Mouse (Mus musculus): ENCODE measurements around the gene Nup160. TPM values are rescaled to one million over a fixed set of nuclear protein-coding genes. Genes with fewer than 3 reads are reported as not detected.

Gene Nup160
- polyA plus RNA-seq, 1 experiment from 2014 or later = 75.7 TPM

GRCm38 (mm10) chr2:90649405-90649804 is 27.6 kb upstream of the Nup160 start:
- no peak for DNase-seq (ENCODE audit: extremely low spot score, low spot score)
- 87% methylated on average over 3 of the region's 3 CpGs for WGBS

GRCm38 (mm10) chr2:90649965-90650364 is 27.1 kb upstream of the Nup160 start:
- no peaks in the 10 kb centered on the region for H3K36me3 ChIP-seq (replicated peaks)
- no peak for DNase-seq (ENCODE audit: extremely low spot score, low spot score)
- 76% methylated on average over 4 of the region's 4 CpGs for WGBS
- H3K27me3 ChIP-seq (ENCODE audit: poor library complexity, severe bottlenecking) = no peaks in the 10 kb centered on the region
- H3K9me3 ChIP-seq = no peaks in the 10 kb centered on the region
- no peaks in the 10 kb centered on the region for H3K4me1 ChIP-seq
- H3K4me3 ChIP-seq = no peak overlapping the region
- no peak overlapping the region for H3K27ac ChIP-seq

More at GRCm38 (mm10) chr2:90649405-90649804, 27.6 kb upstream of the Nup160 start:
- Histone ChIP-seq H3K36me3 (replicated peaks) (no peaks in the 10 kb centered on the region), H3K27ac (no peak overlapping the region), H3K4me1 (no peaks in the 10 kb centered on the region), H3K27me3 (ENCODE audit: poor library complexity, severe bottlenecking) (no peaks in the 10 kb centered on the region), H3K9me3 (no peaks in the 10 kb centered on the region), H3K4me3 (no peak overlapping the region)

- no peak for DNase-seq (ENCODE audit: extremely low spot score, low spot score)
- no peaks in the 10 kb centered on the region for H3K36me3 ChIP-seq (replicated peaks)
- H3K27me3 ChIP-seq (ENCODE audit: poor library complexity, severe bottlenecking) = no peaks in the 10 kb centered on the region
- H3K4me3 ChIP-seq = no peak overlapping the region
- no peak overlapping the region for H3K27ac ChIP-seq
- no peaks in the 10 kb centered on the region for H3K4me1 ChIP-seq
- 77% methylated on average over 9 of the region's 10 CpGs for WGBS
- no peaks in the 10 kb centered on the region for H3K9me3 ChIP-seq
Measured at GRCm38 (mm10) chr2:90652101-90652500, 24.9 kb upstream of the Nup160 start.

GRCm38 (mm10) chr2:90652993-90653392 is 24.0 kb upstream of the Nup160 start:
- H3K27ac ChIP-seq = no peak overlapping the region
- 67% methylated on average over 4 of the region's 4 CpGs for WGBS
- no peak overlapping the region for H3K4me3 ChIP-seq
- no peak for DNase-seq (ENCODE audit: extremely low spot score, low spot score)
- H3K4me1 ChIP-seq = no peaks in the 10 kb centered on the region
- H3K9me3 ChIP-seq = no peaks in the 10 kb centered on the region
- no peaks in the 10 kb centered on the region for H3K36me3 ChIP-seq (replicated peaks)
- no peaks in the 10 kb centered on the region for H3K27me3 ChIP-seq (ENCODE audit: poor library complexity, severe bottlenecking)

GRCm38 (mm10) chr2:90655449-90655848 is 21.6 kb upstream of the Nup160 start:
- Histone ChIP-seq H3K4me3 (no peak overlapping the region), H3K27ac (no peak overlapping the region), H3K9me3 (no peaks in the 10 kb centered on the region), H3K36me3 (replicated peaks) (no peaks in the 10 kb centered on the region), H3K4me1 (no peaks in the 10 kb centered on the region), H3K27me3 (ENCODE audit: poor library complexity, severe bottlenecking) (no peaks in the 10 kb centered on the region)
- WGBS = 85% methylated on average over 6 of the region's 6 CpGs
- DNase-seq (ENCODE audit: extremely low spot score, low spot score) = no peak

- Histone ChIP-seq H3K36me3 (replicated peaks) (no peaks in the 10 kb centered on the region), H3K27ac (no peak overlapping the region), H3K27me3 (ENCODE audit: poor library complexity, severe bottlenecking) (no peaks in the 10 kb centered on the region), H3K9me3 (no peaks in the 10 kb centered on the region), H3K4me1 (peaks cover 3% of the 10 kb centered on the region; the same call in 1 of the 2 replicates), H3K4me3 (no peak overlapping the region)
- DNase-seq (ENCODE audit: extremely low spot score, low spot score) = no peak
- WGBS = 82% methylated on average over 4 of the region's 4 CpGs
Measured at GRCm38 (mm10) chr2:90658613-90659012, 18.4 kb upstream of the Nup160 start.

- H3K4me3 ChIP-seq = no peak overlapping the region
- H3K27ac ChIP-seq = no peak overlapping the region
- H3K4me1 ChIP-seq = peaks cover 3% of the 10 kb centered on the region; the same call in 1 of the 2 replicates
- no peaks in the 10 kb centered on the region for H3K9me3 ChIP-seq
- H3K36me3 ChIP-seq (replicated peaks) = no peaks in the 10 kb centered on the region
- H3K27me3 ChIP-seq (ENCODE audit: poor library complexity, severe bottlenecking) = no peaks in the 10 kb centered on the region
- WGBS = 70% methylated on average over 1 of the region's 1 CpGs
- DNase-seq (ENCODE audit: extremely low spot score, low spot score) = no peak
Measured at GRCm38 (mm10) chr2:90659016-90659415, 18.0 kb upstream of the Nup160 start.

- H3K4me3 ChIP-seq = no peak overlapping the region
- H3K9me3 ChIP-seq = no peaks in the 10 kb centered on the region
- H3K4me1 ChIP-seq = peaks cover 3% of the 10 kb centered on the region; the same call in 1 of the 2 replicates
- no peak overlapping the region for H3K27ac ChIP-seq
- H3K27me3 ChIP-seq (ENCODE audit: poor library complexity, severe bottlenecking) = no peaks in the 10 kb centered on the region
- 75% methylated on average over 3 of the region's 3 CpGs for WGBS
- H3K36me3 ChIP-seq (replicated peaks) = no peaks in the 10 kb centered on the region
- DNase-seq (ENCODE audit: extremely low spot score, low spot score) = no peak
Measured at GRCm38 (mm10) chr2:90659639-90660038, 17.4 kb upstream of the Nup160 start.

- H3K27ac ChIP-seq = no peak overlapping the region
- 63% methylated on average over 1 of the region's 1 CpGs for WGBS
Measured at GRCm38 (mm10) chr2:90660947-90661346, 16.1 kb upstream of the Nup160 start.

GRCm38 (mm10) chr2:90661426-90661825 is 15.6 kb upstream of the Nup160 start:
- no peaks in the 10 kb centered on the region for H3K9me3 ChIP-seq
- no peaks in the 10 kb centered on the region for H3K36me3 ChIP-seq (replicated peaks)
- H3K27me3 ChIP-seq (ENCODE audit: poor library complexity, severe bottlenecking) = no peaks in the 10 kb centered on the region
- DNase-seq (ENCODE audit: extremely low spot score, low spot score) = no peak
- H3K4me1 ChIP-seq = peaks cover 3% of the 10 kb centered on the region; the same call in 1 of the 2 replicates
- 60% methylated on average over 3 of the region's 3 CpGs for WGBS
- no peak overlapping the region for H3K4me3 ChIP-seq
- no peak overlapping the region for H3K27ac ChIP-seq

More at GRCm38 (mm10) chr2:90660947-90661346, 16.1 kb upstream of the Nup160 start:
- Histone ChIP-seq H3K4me1 (peaks cover 3% of the 10 kb centered on the region; the same call in 1 of the 2 replicates), H3K36me3 (replicated peaks) (no peaks in the 10 kb centered on the region), H3K4me3 (no peak overlapping the region), H3K9me3 (no peaks in the 10 kb centered on the region), H3K27me3 (ENCODE audit: poor library complexity, severe bottlenecking) (no peaks in the 10 kb centered on the region)
- DNase-seq (ENCODE audit: extremely low spot score, low spot score) = no peak

- no peaks in the 10 kb centered on the region for H3K36me3 ChIP-seq (replicated peaks)
- no peak overlapping the region for H3K4me3 ChIP-seq
- WGBS = 54% methylated on average over 11 of the region's 11 CpGs
- DNase-seq (ENCODE audit: extremely low spot score, low spot score) = no peak
- 0 out of 2 replicates have a peak, but pooled peaks cover 2% of the 10 kb centered on the region for H3K9me3 ChIP-seq
- H3K27me3 ChIP-seq (ENCODE audit: poor library complexity, severe bottlenecking) = no peaks in the 10 kb centered on the region
- H3K4me1 ChIP-seq = peaks cover 16% of the 10 kb centered on the region
- peak overlapping the region; percentile 75 for H3K27ac ChIP-seq
Measured at GRCm38 (mm10) chr2:90666591-90667387, 10.2 kb upstream of the Nup160 start.

GRCm38 (mm10) chr2:90667388-90668265 is 9.4 kb upstream of the Nup160 start:
- DNase-seq (ENCODE audit: extremely low spot score, low spot score) = no peak
- Histone ChIP-seq H3K4me1 (peaks cover 16% of the 10 kb centered on the region), H3K36me3 (replicated peaks) (no peaks in the 10 kb centered on the region), H3K4me3 (no peak overlapping the region), H3K27me3 (ENCODE audit: poor library complexity, severe bottlenecking) (no peaks in the 10 kb centered on the region), H3K27ac (peak overlapping the region; percentile 75), H3K9me3 (0 out of 2 replicates have a peak, but pooled peaks cover 2% of the 10 kb centered on the region)
- 46% methylated on average over 21 of the region's 21 CpGs for WGBS
